Mouse (Mus musculus) limb, embryonic 13.5 days (tissue): ENCODE data around the gene Acot7. TPM values are rescaled to one million over a fixed set of nuclear protein-coding genes. Genes with fewer than 3 reads are reported as not detected.

Experiments used
- ATAC-seq: fragments of 200-750 bp; cut with Nextera tagmentation; 2 replicates; pipeline ENCODE4 v1.8.0; 2017; ENCODE audit warnings: low read depth, moderate number of reproducible peaks, moderate TSS enrichment; ENCODE audit not compliant: low FRiP score
- H3K27ac ChIP-seq: fragments of 300-500 bp; sonication (generic); 2 replicates; pipeline ENCODE4 v1.5.1; 2015; ENCODE audit warnings: inconsistent platforms, mild to moderate bottlenecking, moderate library complexity
- H3K27me3 ChIP-seq: fragments of 300-500 bp; sonication (generic); 2 replicates; pipeline ENCODE4 v1.6.1; 2015; ENCODE audit warnings: mild to moderate bottlenecking, inconsistent platforms
- H3K36me3 ChIP-seq: fragments of 300-500 bp; sonication (generic); 2 replicates; pipeline ENCODE4 v1.6.1; 2015; ENCODE audit warnings: inconsistent platforms, mild to moderate bottlenecking, moderate library complexity
- H3K4me1 ChIP-seq: fragments of 300-500 bp; sonication (generic); 2 replicates; pipeline ENCODE4 v1.6.1; 2015; ENCODE audit warnings: inconsistent platforms
- H3K4me2 ChIP-seq: fragments of 300-500 bp; sonication (generic); replicated peaks from 2 replicates; pipeline ENCODE4 v1.6.1; 2015; ENCODE audit warnings: inconsistent platforms, mild to moderate bottlenecking, moderate library complexity
- H3K4me3 ChIP-seq: fragments of 300-500 bp; sonication (generic); 2 replicates; pipeline ENCODE4 v1.5.1; 2015; ENCODE audit warnings: moderate library complexity, mild to moderate bottlenecking, inconsistent platforms
- H3K9ac ChIP-seq: fragments of 300-500 bp; sonication (generic); 2 replicates; pipeline ENCODE4 v1.6.1; 2015; ENCODE audit warnings: mild to moderate bottlenecking, inconsistent platforms
- H3K9me3 ChIP-seq: fragments of 300-500 bp; sonication (generic); 2 replicates; pipeline ENCODE4 v1.6.1; 2016; ENCODE audit warnings: inconsistent platforms
- WGBS: fragments of 180-500 bp; shearing (Covaris S2); methylation state at CpG from one replicate; pipeline ENCODE4 v1.1.7; 2015; 5-methylcytosine and 5-hydroxymethylcytosine counted together
- polyA plus RNA-seq: library from polyadenylated mRNA; unstranded; fragments of >200 nt; fragmentation: Nextera tagmentation; extraction: Ambion mirVana; gene quantifications from 2 replicates; pipeline ENCODE4 v1.2.1, GENCODE M21; 2015

The Acot7 gene
- polyA plus RNA-seq, 1 experiment from 2014 or later = 53.2 TPM

- 86% methylated on average over 14 of the region's 14 CpGs for WGBS
- no peaks in the 10 kb centered on the region for H3K9me3 ChIP-seq
- H3K27ac ChIP-seq = no peak overlapping the region
- H3K4me2 ChIP-seq = peak overlapping the region; percentile 95
- no peak for ATAC-seq
- peaks cover 16% of the 10 kb centered on the region for H3K4me1 ChIP-seq
- H3K4me3 ChIP-seq = peak overlapping the region; percentile 99; the same call in 1 of the 2 replicates
- peaks cover 45% of the 10 kb centered on the region for H3K36me3 ChIP-seq
- peak overlapping the region; percentile 97 for H3K9ac ChIP-seq
- H3K27me3 ChIP-seq = peaks cover 20% of the 10 kb centered on the region
Observed at GRCm38 (mm10) chr4:152298836-152299235, 120.9 kb downstream of the Acot7 start.

DNA sequence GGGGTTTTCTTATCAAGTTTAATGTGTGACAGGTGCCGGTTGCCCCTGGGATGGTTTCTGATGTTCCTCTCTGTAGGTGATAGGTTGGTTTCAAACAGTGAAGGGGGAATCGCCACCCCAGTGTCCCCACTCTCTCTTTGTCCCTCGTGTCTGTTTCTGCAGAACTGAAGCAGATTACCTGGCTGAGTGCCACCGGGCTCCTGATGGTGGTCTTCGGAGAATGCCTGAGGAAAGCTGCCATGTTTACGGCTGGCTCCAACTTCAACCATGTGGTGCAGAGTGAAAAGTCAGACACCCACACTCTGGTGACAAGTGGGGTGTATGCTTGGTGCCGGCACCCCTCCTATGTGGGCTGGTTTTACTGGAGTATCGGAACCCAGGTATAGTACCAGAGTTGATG lies 122.4 kb downstream of the Acot7 start:
- WGBS = 93% methylated on average over 8 of the region's 8 CpGs

GRCm38 (mm10) chr4:152302012-152302411 lies 124.1 kb downstream of the Acot7 start:
- H3K27me3 ChIP-seq = no peaks in the 10 kb centered on the region
- ATAC-seq = no peak
- H3K9ac ChIP-seq = no peak overlapping the region
- no peaks in the 10 kb centered on the region for H3K9me3 ChIP-seq
- peaks cover 72% of the 10 kb centered on the region for H3K36me3 ChIP-seq
- no peak overlapping the region for H3K4me2 ChIP-seq
- WGBS = 81% methylated on average over 11 of the region's 11 CpGs
- no peak overlapping the region for H3K27ac ChIP-seq
- H3K4me1 ChIP-seq = peaks cover 13% of the 10 kb centered on the region
- no peak overlapping the region for H3K4me3 ChIP-seq

More for the DNA sequence above, 122.4 kb downstream of the Acot7 start:
- peaks cover 60% of the 10 kb centered on the region for H3K36me3 ChIP-seq
- no peak overlapping the region for H3K27ac ChIP-seq
- no peak overlapping the region for H3K4me2 ChIP-seq
- peaks cover 16% of the 10 kb centered on the region for H3K4me1 ChIP-seq
- no peak overlapping the region for H3K4me3 ChIP-seq
- H3K9me3 ChIP-seq = no peaks in the 10 kb centered on the region
- H3K27me3 ChIP-seq = peaks cover 7% of the 10 kb centered on the region
- ATAC-seq = no peak
- no peak overlapping the region for H3K9ac ChIP-seq

DNA sequence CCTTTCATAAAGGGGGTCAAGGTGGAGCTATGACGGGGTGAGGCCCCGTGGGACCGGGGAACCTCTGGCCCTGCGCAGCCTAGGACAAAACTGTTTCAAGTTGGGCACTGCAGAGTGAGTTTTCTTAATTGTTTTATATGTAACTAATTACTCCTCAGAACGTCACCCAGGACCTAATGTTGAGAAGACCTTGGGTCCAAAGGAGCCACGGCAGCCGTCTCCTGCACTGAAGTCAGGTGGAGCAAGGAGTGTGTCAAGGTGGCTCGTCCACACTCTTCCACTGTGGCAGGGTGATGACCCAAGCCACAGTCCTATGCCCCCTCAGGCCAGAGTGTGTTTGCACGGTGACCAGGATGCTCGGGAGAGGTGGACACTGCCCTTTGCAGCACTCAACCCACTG lies 125.2 kb downstream of the Acot7 start:
- Histone ChIP-seq H3K27me3 (no peaks in the 10 kb centered on the region), H3K9ac (no peak overlapping the region), H3K9me3 (no peaks in the 10 kb centered on the region), H3K27ac (no peak overlapping the region), H3K36me3 (peaks cover 80% of the 10 kb centered on the region), H3K4me1 (peaks cover 8% of the 10 kb centered on the region), H3K4me2 (no peak overlapping the region), H3K4me3 (no peak overlapping the region)
- no peak for ATAC-seq
- WGBS = 89% methylated on average over 10 of the region's 10 CpGs

DNA sequence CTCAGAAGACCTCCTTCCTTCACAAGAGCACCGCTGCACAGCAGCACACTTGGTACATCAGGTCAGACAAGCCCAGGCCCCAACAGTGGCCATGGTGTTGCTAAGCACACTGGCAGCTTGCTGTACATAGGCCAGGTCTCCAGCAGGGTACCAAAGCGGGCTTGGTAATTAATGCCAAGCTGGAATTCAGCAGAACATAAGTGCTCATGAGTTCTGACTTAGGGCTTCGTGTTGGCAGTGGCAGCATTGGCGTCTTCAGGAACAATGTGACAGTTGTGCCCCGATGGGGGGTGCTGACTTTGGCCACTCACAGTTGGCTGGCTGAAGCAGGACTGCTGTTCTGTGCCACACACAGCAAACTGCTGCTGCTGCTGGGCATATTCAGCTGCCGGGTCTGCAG lies 126.8 kb downstream of the Acot7 start:
- Histone ChIP-seq H3K27ac (no peak overlapping the region), H3K27me3 (peaks cover 3% of the 10 kb centered on the region; the same call in 1 of the 2 replicates), H3K36me3 (peaks cover 85% of the 10 kb centered on the region), H3K4me1 (no peaks in the 10 kb centered on the region), H3K4me2 (no peak overlapping the region), H3K9ac (no peak overlapping the region), H3K9me3 (no peaks in the 10 kb centered on the region), H3K4me3 (no peak overlapping the region)
- 92% methylated on average over 6 of the region's 6 CpGs for WGBS
- ATAC-seq = no peak

DNA sequence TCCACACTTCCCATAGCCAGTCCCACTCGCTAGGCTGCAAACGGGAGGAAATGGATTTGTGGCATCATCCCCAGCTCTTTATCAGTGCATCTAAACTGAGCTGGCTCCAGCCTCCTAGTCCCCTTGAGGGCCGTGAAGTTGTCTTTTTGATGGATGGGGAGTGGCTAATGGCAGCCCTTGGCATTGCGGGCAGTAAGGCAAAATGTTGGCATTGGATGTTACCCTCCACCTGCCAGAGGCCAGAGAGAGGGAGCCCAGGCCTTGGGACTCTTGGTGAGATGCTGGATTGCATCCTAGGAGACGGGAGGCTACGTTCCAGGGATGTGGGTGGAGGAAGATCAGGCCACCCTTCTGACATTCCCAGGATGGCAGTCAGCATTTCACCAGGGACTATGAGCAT lies 128.1 kb downstream of the Acot7 start:
- Histone ChIP-seq H3K4me1 (no peaks in the 10 kb centered on the region), H3K27me3 (peaks cover 16% of the 10 kb centered on the region), H3K27ac (no peak overlapping the region), H3K9me3 (no peaks in the 10 kb centered on the region), H3K36me3 (peaks cover 72% of the 10 kb centered on the region), H3K4me3 (no peak overlapping the region), H3K9ac (peak overlapping the region; percentile 13; the same call in 1 of the 2 replicates), H3K4me2 (no peak overlapping the region)
- no peak for ATAC-seq
- 70% methylated on average over 6 of the region's 6 CpGs for WGBS

GRCm38 (mm10) chr4:152307542-152307941 lies 129.6 kb downstream of the Acot7 start:
- Histone ChIP-seq H3K4me2 (no peak overlapping the region), H3K27me3 (peaks cover 31% of the 10 kb centered on the region), H3K4me3 (no peak overlapping the region), H3K9ac (no peak overlapping the region), H3K27ac (no peak overlapping the region), H3K9me3 (no peaks in the 10 kb centered on the region), H3K4me1 (peaks cover 7% of the 10 kb centered on the region; the same call in 1 of the 2 replicates), H3K36me3 (peaks cover 56% of the 10 kb centered on the region)
- 79% methylated on average over 9 of the region's 9 CpGs for WGBS
- ATAC-seq = no peak

- peaks cover 15% of the 10 kb centered on the region for H3K36me3 ChIP-seq
- H3K4me3 ChIP-seq = peak overlapping the region; percentile 41
- 2% methylated on average over 14 of the region's 14 CpGs for WGBS
- H3K9ac ChIP-seq = no peak overlapping the region
- peaks cover 30% of the 10 kb centered on the region for H3K4me1 ChIP-seq
- H3K27ac ChIP-seq = no peak overlapping the region
- no peak for ATAC-seq
- no peaks in the 10 kb centered on the region for H3K9me3 ChIP-seq
- peaks cover 78% of the 10 kb centered on the region for H3K27me3 ChIP-seq
- peak overlapping the region; percentile 68 for H3K4me2 ChIP-seq
Observed at GRCm38 (mm10) chr4:152312186-152312585, 134.3 kb downstream of the Acot7 start.

- H3K27me3 ChIP-seq = peaks cover 88% of the 10 kb centered on the region
- H3K4me3 ChIP-seq = peak overlapping the region; percentile 41
- H3K4me1 ChIP-seq = peaks cover 30% of the 10 kb centered on the region
- WGBS = under 1% methylated on average over 29 of the region's 29 CpGs
- H3K36me3 ChIP-seq = peaks cover 8% of the 10 kb centered on the region
- 0 out of 2 replicates have a peak, but pooled peaks have one; percentile 13 for ATAC-seq
- H3K4me2 ChIP-seq = peak overlapping the region; percentile 68
- H3K9me3 ChIP-seq = no peaks in the 10 kb centered on the region
- H3K9ac ChIP-seq = peak overlapping the region; percentile 45
- no peak overlapping the region for H3K27ac ChIP-seq
Observed at GRCm38 (mm10) chr4:152313211-152313632, 135.3 kb downstream of the Acot7 start.

DNA sequence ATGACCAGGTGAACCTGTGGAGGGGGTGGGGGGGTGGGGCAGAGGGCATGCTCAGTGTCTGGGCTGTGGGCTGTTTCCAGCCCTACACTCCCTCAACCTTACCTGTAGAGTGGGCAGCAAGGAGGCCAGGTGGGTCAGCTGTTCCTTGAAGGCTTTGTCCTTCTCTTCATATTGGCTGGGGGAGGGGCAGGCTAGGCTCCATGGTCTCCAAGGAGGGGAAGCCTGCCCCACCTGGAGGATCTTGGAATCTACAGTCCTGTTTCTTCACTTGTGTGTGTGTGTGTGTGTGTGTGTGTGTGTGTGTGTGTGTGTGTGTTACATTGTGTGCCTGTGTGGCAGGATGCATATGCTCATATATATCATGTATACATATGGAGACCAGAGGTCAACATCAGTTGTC lies 136.0 kb downstream of the Acot7 start:
- Histone ChIP-seq H3K4me2 (peak overlapping the region; percentile 68; the same call in 1 of the 2 replicates), H3K4me1 (peaks cover 35% of the 10 kb centered on the region), H3K27me3 (peaks cover 95% of the 10 kb centered on the region), H3K27ac (no peak overlapping the region), H3K36me3 (peaks cover 2% of the 10 kb centered on the region), H3K9ac (no peak overlapping the region), H3K9me3 (no peaks in the 10 kb centered on the region), H3K4me3 (peak overlapping the region; percentile 41; the same call in 1 of the 2 replicates)
- no peak for ATAC-seq

GRCm38 (mm10) chr4:152315498-152316213 lies 137.7 kb downstream of the Acot7 start:
- WGBS = under 1% methylated on average over 43 of the region's 43 CpGs
- H3K4me1 ChIP-seq = peaks cover 36% of the 10 kb centered on the region

GRCm38 (mm10) chr4:152317631-152318033 lies 139.7 kb downstream of the Acot7 start:
- Histone ChIP-seq H3K4me2 (no peak overlapping the region), H3K9me3 (no peaks in the 10 kb centered on the region), H3K27ac (no peak overlapping the region), H3K4me1 (peaks cover 28% of the 10 kb centered on the region), H3K4me3 (no peak overlapping the region), H3K27me3 (peaks cover 75% of the 10 kb centered on the region), H3K9ac (no peak overlapping the region), H3K36me3 (no peaks in the 10 kb centered on the region)
- no peak for ATAC-seq
- 80% methylated on average over 6 of the region's 6 CpGs for WGBS

More at GRCm38 (mm10) chr4:152315498-152316213, 137.7 kb downstream of the Acot7 start:
- peak overlapping the region; percentile 32; the same call in 1 of the 2 replicates for H3K9ac ChIP-seq
- ATAC-seq = no peak
- H3K27ac ChIP-seq = no peak overlapping the region
- peak overlapping the region; percentile 61 for H3K4me2 ChIP-seq
- H3K36me3 ChIP-seq = no peaks in the 10 kb centered on the region
- H3K4me3 ChIP-seq = peak overlapping the region; percentile 37
- peaks cover 89% of the 10 kb centered on the region for H3K27me3 ChIP-seq
- H3K9me3 ChIP-seq = no peaks in the 10 kb centered on the region
